Mouse (Mus musculus) liver, embryonic 18 days (tissue): Measurements from ENCODE around the gene Ccdc33. TPM values are rescaled to one million over a fixed set of nuclear protein-coding genes. Genes with fewer than 3 reads are reported as not detected.

Experiments used
- polyA plus RNA-seq: library from polyadenylated mRNA; depleted of rRNA; stranded (reverse); fragments of >200 nt; gene quantifications from 2 replicates; pipeline ENCODE4 v1.2.3, GENCODE M21; 2012; rRNA removed

Ccdc33 gene
- not detected in 2 replicates for polyA plus RNA-seq

DNA sequence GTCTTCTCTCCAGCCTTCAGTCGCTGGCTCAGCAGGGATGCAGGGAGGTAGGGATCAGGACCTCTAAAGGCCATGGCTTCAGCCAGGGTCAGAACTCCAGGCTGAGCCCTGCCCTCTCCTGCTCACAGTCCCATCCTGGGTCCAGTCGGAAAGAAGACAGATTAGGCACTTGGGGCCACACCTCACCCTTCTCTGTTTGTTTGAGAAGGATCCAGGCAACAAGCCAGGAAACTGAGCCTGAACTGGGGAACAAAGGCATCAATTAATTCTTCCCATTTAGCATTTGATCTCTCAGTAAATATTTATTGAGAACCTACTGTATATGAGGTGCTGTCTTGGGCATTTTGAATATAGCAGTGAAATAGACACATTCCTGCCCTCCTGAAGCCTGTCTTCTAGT, at the start of gene Ccdc33:
Gene Ccdc33 (minus strand): TSS at position 153 of the 400 bp plus-strand sequence.

DNA sequence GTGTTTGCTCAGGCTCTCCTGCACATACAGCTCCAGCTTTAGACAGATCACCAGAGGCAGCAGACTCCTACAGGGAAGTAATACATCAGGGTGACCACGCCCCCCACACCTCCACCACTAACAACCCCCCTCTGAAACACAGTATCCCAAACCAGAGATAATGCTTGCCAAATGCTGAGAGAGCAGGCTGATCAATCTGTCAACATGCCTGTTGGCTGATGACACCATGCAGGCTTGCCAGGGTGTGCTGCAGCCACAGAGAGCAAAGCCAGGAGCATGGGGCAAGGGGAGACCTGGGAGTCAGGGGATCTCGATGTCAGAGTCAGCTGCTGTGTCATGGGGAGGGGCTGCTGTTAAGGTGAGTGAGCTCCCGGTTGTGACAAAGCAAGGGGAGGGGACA, 55.1 kb downstream of the Ccdc33 start, which contains the start of gene Stra6:
Gene Stra6 (plus strand): TSS at position 258 of the 400 bp plus-strand sequence.

DNA sequence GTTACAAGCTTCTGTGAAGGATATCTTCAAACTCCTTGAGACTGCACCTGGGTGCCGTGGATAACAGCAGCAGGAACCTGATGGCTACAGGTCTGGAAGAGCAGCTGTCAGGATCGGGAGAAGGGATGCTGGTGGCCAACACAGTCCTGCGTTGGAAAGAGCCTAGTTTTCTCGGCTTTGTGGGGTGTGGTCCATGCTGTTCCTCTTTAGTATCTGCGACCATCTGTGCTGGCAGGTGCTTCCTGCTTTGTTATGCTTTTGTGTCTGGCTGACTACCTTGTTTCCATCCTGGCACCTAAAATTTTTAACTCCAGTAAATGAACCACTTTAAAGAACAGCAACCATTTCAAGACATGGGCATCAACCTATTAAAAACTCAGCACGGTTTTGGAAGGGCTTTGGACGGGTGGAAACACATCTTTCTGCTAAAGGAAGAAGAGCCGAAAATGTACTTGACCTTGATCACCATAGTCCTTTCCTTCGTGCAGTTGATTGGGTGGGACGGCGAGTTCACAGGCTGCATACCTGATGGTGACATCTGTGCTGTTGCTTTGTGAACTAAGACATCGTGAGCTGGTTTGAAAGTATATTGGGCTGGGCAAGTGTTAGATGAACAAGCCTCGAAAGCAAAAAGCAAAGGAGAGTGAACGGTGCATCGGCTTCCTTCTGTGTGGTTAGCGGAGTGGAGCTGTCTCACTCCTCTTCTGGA, 112.7 kb downstream of the Ccdc33 start, which contains the start of gene Cyp11a1:
Gene Cyp11a1 (plus strand): TSS at position 659 of the 709 bp plus-strand sequence.

Other genes with a start within 250 kb of the Ccdc33 start
- 27.1 and 27.2 TPM in 2 replicates for gene Ubl7, start 207.8 kb downstream of the Ccdc33 start, polyA plus RNA-seq
- 0.35 and 0.37 TPM in 2 replicates for gene Sema7a, start 178.7 kb downstream of the Ccdc33 start, polyA plus RNA-seq
- 0.13 and 0.22 TPM in 2 replicates for gene Cyp11a1, start 112.4 kb downstream of the Ccdc33 start, polyA plus RNA-seq
- not detected in 2 replicates for gene Stra6, start 55.0 kb downstream of the Ccdc33 start, polyA plus RNA-seq
- 6.0 and 6.1 TPM in 2 replicates for gene Islr, start 85.5 kb upstream of the Ccdc33 start, polyA plus RNA-seq
- gene Islr2, start 85.5 kb upstream of the Ccdc33 start, polyA plus RNA-seq: 0.03 and 0.05 TPM in 2 replicates
- gene Pml, start 131.0 kb upstream of the Ccdc33 start, polyA plus RNA-seq: 15.6 and 15.8 TPM in 2 replicates
- gene Stoml1, start 134.3 kb upstream of the Ccdc33 start, polyA plus RNA-seq: 5.7 and 5.9 TPM in 2 replicates
- 2.6 and 2.7 TPM in 2 replicates for gene Loxl1, start 194.4 kb upstream of the Ccdc33 start, polyA plus RNA-seq